Mouse (Mus musculus) MEL (cell line): ENCODE data around the gene Sox11. TPM values are rescaled to one million over a fixed set of nuclear protein-coding genes. Genes with fewer than 3 reads are reported as not detected.

Experiments
- DNase-seq: peaks from one replicate; pipeline ENCODE4 v3.0.0; 2011; ENCODE audit warnings: low read depth, low spot score
- H3K27ac ChIP-seq: 2 replicates; pipeline ENCODE4 v1.5.1; 2012; ENCODE audit warnings: low read depth, mild to moderate bottlenecking, control low read depth, low read length, moderate library complexity; ENCODE audit not compliant: control insufficient read depth
- H3K27me3 ChIP-seq, 2 experiments: fragments of 150-350 bp in 1 of 2; sonication (generic) in 1 of 2; 2 replicates each; pipeline ENCODE4 v1.6.1; 2012; ENCODE audit warnings: low read length in 2 of 2, mild to moderate bottlenecking in 2 of 2, improper control_type of control experiment in 1 of 2, moderate library complexity in 1 of 2; ENCODE audit not compliant: insufficient read depth in 2 of 2, control insufficient read depth in 1 of 2
- H3K36me3 ChIP-seq, 2 experiments: 2 replicates each; pipeline ENCODE4 v1.6.1; 2012 to 2014; ENCODE audit warnings: low read length in 2 of 2, improper control_type of control experiment in 1 of 2, inconsistent platforms in 1 of 2, mild to moderate bottlenecking in 1 of 2; ENCODE audit not compliant: insufficient read depth in 2 of 2, control insufficient read depth in 1 of 2
- H3K4me1 ChIP-seq, 2 experiments: fragments of 150-350 bp in 1 of 2; sonication (generic) in 1 of 2; 2 replicates each; pipeline ENCODE4 v1.6.1; 2012; ENCODE audit warnings: low read length in 2 of 2, improper control_type of control experiment in 1 of 2, mild to moderate bottlenecking in 1 of 2; ENCODE audit not compliant: insufficient read depth in 2 of 2, control insufficient read depth in 1 of 2
- H3K4me3 ChIP-seq, 2 experiments: fragments of 150-350 bp in 1 of 2; sonication (generic) in 1 of 2; 2 replicates each; pipeline ENCODE4 v1.5.1; 2012; ENCODE audit warnings: low read depth in 2 of 2, low read length in 2 of 2, mild to moderate bottlenecking in 2 of 2, moderate library complexity in 2 of 2, control low read depth in 1 of 2, improper control_type of control experiment in 1 of 2; ENCODE audit not compliant: control insufficient read depth in 1 of 2, insufficient read depth in 1 of 2
- H3K79me2 ChIP-seq: 2 replicates; pipeline ENCODE4 v1.6.1; 2012; ENCODE audit warnings: mild to moderate bottlenecking, low read length, moderate library complexity; ENCODE audit not compliant: control insufficient read depth, poor library complexity, insufficient read depth
- H3K9ac ChIP-seq: 2 replicates; pipeline ENCODE4 v1.6.1; 2012; ENCODE audit warnings: low read depth, mild to moderate bottlenecking, control low read depth, low read length, moderate library complexity; ENCODE audit not compliant: control insufficient read depth, poor library complexity, severe bottlenecking
- H3K9me3 ChIP-seq: fragments of 150-350 bp; sonication (generic); replicated peaks from 2 replicates; pipeline ENCODE4 v1.6.1; 2012; ENCODE audit warnings: mild to moderate bottlenecking, low read length, improper control_type of control experiment, moderate library complexity; ENCODE audit not compliant: insufficient read depth
- BHLHE40 ChIP-seq: IDR thresholded peaks from 2 replicates; pipeline ENCODE4 v1.6.1; 2012; ENCODE audit warnings: low read depth, mild to moderate bottlenecking, inconsistent platforms, low read length, improper control_type of control experiment, borderline replicate concordance
- CHD2 ChIP-seq: IDR thresholded peaks from 2 replicates; pipeline ENCODE4 v1.6.1; 2011; ENCODE audit warnings: low read length, improper control_type of control experiment
- E2F4 ChIP-seq: IDR thresholded peaks from 2 replicates; pipeline ENCODE4 v1.6.1; 2011; ENCODE audit warnings: low read depth, low read length, improper control_type of control experiment, borderline replicate concordance
- ELF1 ChIP-seq: IDR thresholded peaks from 2 replicates; pipeline ENCODE4 v1.6.1; 2014; ENCODE audit warnings: low read depth, mild to moderate bottlenecking, inconsistent platforms, low read length, improper control_type of control experiment, moderate library complexity
- ETS1 ChIP-seq: IDR thresholded peaks from 2 replicates; pipeline ENCODE4 v1.6.1; 2012; ENCODE audit warnings: low read depth, mild to moderate bottlenecking, inconsistent platforms, low read length, improper control_type of control experiment, moderate library complexity
- GABPA ChIP-seq: IDR thresholded peaks from 2 replicates; pipeline ENCODE4 v1.6.1; 2012; ENCODE audit warnings: low read depth, mild to moderate bottlenecking, inconsistent platforms, low read length, improper control_type of control experiment, moderate library complexity
- HCFC1 ChIP-seq: IDR thresholded peaks from 2 replicates; pipeline ENCODE4 v1.6.1; 2012; ENCODE audit warnings: low read depth, mild to moderate bottlenecking, inconsistent platforms, low read length, improper control_type of control experiment, moderate library complexity
- MAFK ChIP-seq: IDR thresholded peaks from 2 replicates; pipeline ENCODE4 v1.6.1; 2011; ENCODE audit warnings: low read depth, mild to moderate bottlenecking, low read length, improper control_type of control experiment, borderline replicate concordance
- MAX ChIP-seq: IDR thresholded peaks from 2 replicates; pipeline ENCODE4 v1.6.1; 2011; ENCODE audit warnings: low read length, improper control_type of control experiment
- MEF2A ChIP-seq: IDR thresholded peaks from 2 replicates; pipeline ENCODE4 v1.6.1; 2014; ENCODE audit warnings: low read depth, mild to moderate bottlenecking, inconsistent platforms, low read length, improper control_type of control experiment; ENCODE audit not compliant: poor library complexity, insufficient replicate concordance, severe bottlenecking; ENCODE audit errors: extremely low read depth
- MXI1 ChIP-seq: IDR thresholded peaks from 2 replicates; pipeline ENCODE4 v1.6.1; 2011; ENCODE audit warnings: mild to moderate bottlenecking, low read depth, low read length, improper control_type of control experiment
- NELFE ChIP-seq: IDR thresholded peaks from 2 replicates; pipeline ENCODE4 v1.6.1; 2011; ENCODE audit warnings: low read depth, low read length, improper control_type of control experiment
- NRF1 ChIP-seq: IDR thresholded peaks from 2 replicates; pipeline ENCODE4 v1.6.1; 2014; ENCODE audit warnings: low read depth, mild to moderate bottlenecking, inconsistent platforms, low read length, improper control_type of control experiment, moderate library complexity; ENCODE audit not compliant: poor library complexity, insufficient read depth, severe bottlenecking
- POLR2A ChIP-seq, 2 experiments: IDR thresholded peaks; 2 replicates each; pipeline ENCODE4 v1.6.1; 2011 to 2012; ENCODE audit warnings: low read length in 2 of 2, mild to moderate bottlenecking in 2 of 2, control low read depth in 1 of 2, improper control_type of control experiment in 1 of 2, low read depth in 1 of 2, moderate library complexity in 1 of 2; ENCODE audit not compliant: control insufficient read depth in 1 of 2, insufficient read depth in 1 of 2, poor library complexity in 1 of 2
- POLR2AphosphoS2 ChIP-seq: IDR thresholded peaks from 2 replicates; pipeline ENCODE4 v1.6.1; 2011; ENCODE audit warnings: low read length, improper control_type of control experiment
- RAD21 ChIP-seq: IDR thresholded peaks from 2 replicates; pipeline ENCODE4 v1.6.1; 2011; ENCODE audit warnings: mild to moderate bottlenecking, low read depth, low read length, improper control_type of control experiment
- RCOR1 ChIP-seq: IDR thresholded peaks from 2 replicates; pipeline ENCODE4 v1.6.1; 2012; ENCODE audit warnings: low read depth, mild to moderate bottlenecking, inconsistent platforms, low read length, improper control_type of control experiment
- TBP ChIP-seq: IDR thresholded peaks from 2 replicates; pipeline ENCODE4 v1.8.0; 2011; ENCODE audit warnings: low read depth, low read length, improper control_type of control experiment
- TCF12 ChIP-seq: IDR thresholded peaks from 2 replicates; pipeline ENCODE4 v1.6.1; 2014; ENCODE audit warnings: low read depth, mild to moderate bottlenecking, inconsistent platforms, low read length, improper control_type of control experiment, moderate library complexity
- ZC3H11A ChIP-seq: IDR thresholded peaks from 2 replicates; pipeline ENCODE4 v1.6.1; 2012; ENCODE audit warnings: low read depth, mild to moderate bottlenecking, inconsistent platforms, low read length, improper control_type of control experiment
- ZKSCAN1 ChIP-seq: IDR thresholded peaks from 2 replicates; pipeline ENCODE4 v1.6.1; 2012; ENCODE audit warnings: low read depth, mild to moderate bottlenecking, inconsistent platforms, low read length, improper control_type of control experiment, moderate library complexity
- polyA plus RNA-seq, 2 experiments: library from polyadenylated mRNA; stranded (reverse) in 1 of 2; unstranded in 1 of 2; fragments of >175 nt in 1 of 2; fragments of >200 nt in 1 of 2; gene quantifications; 2 replicates each; pipeline versions ENCODE4 v1.2.1 to v1.2.4; 2012; ENCODE audit warnings: low replicate concordance in 2 of 2, low read depth in 1 of 2; ENCODE audit not compliant: insufficient read length in 2 of 2, insufficient read depth in 1 of 2, missing spikeins in 1 of 2
- total RNA-seq: library from RNA; depleted of rRNA; stranded (reverse); fragments of 300-350 nt; gene quantifications from 2 replicates; pipeline ENCODE4 v1.2.3, GENCODE M21; 2012

Gene Sox11
- total and polyA plus RNA-seq, 3 experiments, result not detected

DNA sequence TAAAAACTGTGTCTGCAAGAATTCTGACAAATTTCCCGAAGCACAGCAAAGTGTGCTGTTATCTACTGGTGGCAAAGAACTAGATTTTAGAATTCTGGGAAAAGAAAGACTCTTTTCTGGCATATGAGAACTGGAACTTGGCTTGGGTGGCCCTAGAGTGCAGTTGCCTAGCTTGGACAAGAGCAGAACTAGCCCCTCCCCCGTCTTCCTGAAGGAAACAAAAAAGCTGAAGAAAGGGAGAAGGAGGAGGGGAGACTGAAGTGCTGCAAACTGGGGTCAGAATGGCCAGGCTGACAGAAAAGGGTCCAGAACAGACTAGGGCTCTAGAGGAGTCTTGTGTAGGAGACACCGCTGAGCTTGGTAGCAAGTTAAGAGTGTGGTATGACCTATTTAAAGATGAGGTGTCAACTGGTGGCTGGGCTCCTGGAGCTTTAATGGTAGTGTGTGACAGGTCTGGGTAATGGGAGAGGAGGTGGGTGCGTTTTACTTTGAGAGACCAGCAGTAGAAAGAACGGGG, 31.0 kb downstream of the Sox11 start:
- TF ChIP-seq NRF1 (no peak), ZKSCAN1 (no peak), TBP (no peak), TCF12 (no peak), POLR2A (IDR thresholded peaks at IDR 0.05; ENCODE audit: control insufficient read depth in 1 of 2, insufficient read depth in 1 of 2, low read depth in 1 of 2, low read length in 2 of 2, poor library complexity in 1 of 2) (no peak), MAFK (no peak), ETS1 (no peak), BHLHE40 (no peak), MAX (no peak), RCOR1 (no peak), CHD2 (no peak), POLR2AphosphoS2 (no peak), ELF1 (no peak), E2F4 (no peak), GABPA (no peak), NELFE (no peak), RAD21 (no peak), HCFC1 (no peak)
- no peaks in the 10 kb centered on the region for H3K27me3 ChIP-seq
- no peak for DNase-seq
- H3K36me3 ChIP-seq, result no peaks in the 10 kb centered on the region
- no peak overlapping the region for H3K9ac ChIP-seq
- H3K9me3 ChIP-seq, result no peaks in the 10 kb centered on the region
- H3K4me3 ChIP-seq, result no peak overlapping the region
- no peak overlapping the region for H3K27ac ChIP-seq
- no peaks in the 10 kb centered on the region for H3K79me2 ChIP-seq
- H3K4me1 ChIP-seq, result no peaks in the 10 kb centered on the region

DNA sequence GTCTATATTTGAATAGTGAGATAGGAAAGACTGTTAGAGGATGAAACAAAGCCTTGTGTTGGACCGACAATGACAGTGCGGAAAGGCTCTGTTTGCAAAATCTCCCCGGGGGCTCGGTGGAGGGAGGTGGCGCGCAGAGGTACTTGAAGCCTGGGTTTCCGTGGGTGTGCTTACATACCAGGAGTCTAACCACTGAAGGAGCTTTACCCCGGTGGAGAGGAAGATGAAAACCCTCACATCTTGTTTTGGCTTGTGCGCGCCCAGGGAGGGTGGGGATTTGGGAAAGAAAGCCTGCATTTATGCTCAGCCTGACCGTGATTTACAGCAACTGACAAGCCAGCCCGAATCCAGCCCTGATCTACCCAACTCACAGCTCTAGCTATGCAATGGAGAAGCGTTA, 31.7 kb downstream of the Sox11 start:
- Histone ChIP-seq H3K9ac (no peak overlapping the region), H3K4me3 (no peak overlapping the region), H3K36me3 (no peaks in the 10 kb centered on the region), H3K9me3 (no peaks in the 10 kb centered on the region), H3K4me1 (no peaks in the 10 kb centered on the region), H3K27me3 (no peaks in the 10 kb centered on the region), H3K27ac (no peak overlapping the region), H3K79me2 (no peaks in the 10 kb centered on the region)
- TF ChIP-seq MXI1, result no peak
- TF ChIP-seq ZC3H11A, result no peak
- TF ChIP-seq TBP, result no peak
- no peak for TF ChIP-seq MEF2A
- no peak for TF ChIP-seq MAFK
- no peak for DNase-seq
